Mouse (Mus musculus): ENCODE measurements around the gene Flywch2.

GRCm38 (mm10) chr17:23757581-23757980 is 28.3 kb downstream of the Flywch2 start:
- TF ChIP-seq CTCF (IDR thresholded peaks at IDR 0.05; ENCODE audit: control insufficient read depth, insufficient read depth, insufficient read length), result no peak
- no peak for TF ChIP-seq FOSL1 (IDR thresholded peaks at IDR 0.05; ENCODE audit: insufficient read depth, low read length, poor library complexity, severe bottlenecking)
